Mouse (Mus musculus) c-Kit-positive CD71-positive TER-119-positive erythroid progenitor cells, embryonic 14.5 days (primary cell): ENCODE data around the gene Tsga10ip.

ENCODE experiments used
- DNase-seq: peaks from one replicate; pipeline ENCODE4 v3.0.0-alpha.2; 2013; ENCODE audit warnings: low spot score

Tsga10ip gene

DNA sequence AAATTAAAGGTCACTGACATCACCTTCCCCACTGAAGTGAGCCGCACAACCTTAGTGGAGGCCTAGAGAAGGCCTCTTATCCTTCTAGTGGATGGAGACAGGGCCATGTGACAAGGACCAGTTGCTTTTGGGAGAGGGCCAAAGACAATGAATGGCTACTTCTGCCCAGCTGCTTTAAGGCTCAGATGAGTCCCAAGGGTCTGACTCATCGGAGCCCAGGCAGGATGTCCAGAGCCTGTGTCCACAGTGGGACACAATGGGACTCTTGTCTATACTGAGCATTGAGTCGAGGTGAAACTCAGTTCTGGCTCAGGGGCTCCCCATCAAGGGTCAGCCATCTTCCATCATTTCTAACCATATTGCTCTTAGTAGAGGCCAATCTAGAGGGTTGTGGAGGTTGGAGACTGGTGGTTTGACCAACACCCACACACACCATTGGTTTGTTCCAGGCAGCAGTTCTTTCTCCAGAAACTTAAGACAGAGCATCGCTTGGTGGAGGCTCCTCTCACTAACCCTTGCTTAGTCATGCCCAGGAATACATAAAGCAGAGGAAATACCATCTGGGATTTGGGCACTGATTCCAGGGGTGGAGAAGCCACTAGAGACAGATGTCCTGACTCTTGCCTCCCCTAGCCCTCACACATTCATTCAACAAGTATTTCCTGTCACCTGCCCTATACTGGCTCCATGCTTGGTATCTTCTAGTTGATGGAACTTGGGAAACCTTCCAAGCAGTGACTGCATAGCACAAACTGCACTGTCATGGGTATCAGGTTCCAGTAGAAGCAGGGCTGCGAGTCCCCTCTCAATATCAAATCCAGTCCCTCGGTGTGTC, 56.8 kb downstream of the Tsga10ip start:
- no peak for DNase-seq

DNA sequence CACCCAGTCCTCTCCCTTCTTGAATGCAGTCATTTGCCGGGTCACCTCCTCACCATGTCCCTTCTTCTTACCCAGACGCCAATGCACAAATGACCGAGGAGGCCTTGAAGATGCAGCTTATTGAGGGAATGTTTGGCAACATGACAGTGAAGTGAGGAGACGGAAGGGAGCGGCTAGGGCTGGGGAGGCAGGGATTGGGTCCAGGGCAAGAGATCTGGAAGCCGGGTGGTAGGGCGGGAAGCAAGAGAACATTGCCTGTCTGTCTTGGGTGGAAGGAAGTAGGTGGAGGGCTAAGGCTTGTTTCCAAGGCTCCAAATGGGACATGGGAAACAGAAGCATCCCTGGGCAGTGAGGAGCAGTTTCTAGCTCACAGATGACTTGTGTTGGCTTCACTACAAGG, 61.0 kb downstream of the Tsga10ip start:
- no peak for DNase-seq
